Mouse (Mus musculus) kidney, embryonic 14.5 days (tissue): ENCODE measurements around the gene March5. TPM values are rescaled to one million over a fixed set of nuclear protein-coding genes. Genes with fewer than 3 reads are reported as not detected.
"Not testable (repeated sequence)": the region's sequence is repeated elsewhere in the genome, so short reads cannot be mapped to it uniquely, and the experiment has no call there.

Experiments
- ATAC-seq: fragments of 200-750 bp; cut with Nextera tagmentation; 2 replicates; pipeline ENCODE4 v1.8.0; 2017; ENCODE audit warnings: moderate number of reproducible peaks, mild to moderate bottlenecking, moderate TSS enrichment, moderate library complexity; ENCODE audit not compliant: low FRiP score, low TSS enrichment
- H3K27ac ChIP-seq: fragments of 300-500 bp; sonication (generic); 2 replicates; pipeline ENCODE4 v1.5.1; 2014; ENCODE audit warnings: low read depth, mild to moderate bottlenecking, low read length, moderate library complexity, mixed read lengths
- H3K27me3 ChIP-seq: fragments of 300-500 bp; sonication (generic); 2 replicates; pipeline ENCODE4 v1.6.1; 2014; ENCODE audit warnings: mild to moderate bottlenecking, low read length; ENCODE audit not compliant: control insufficient read depth, insufficient read depth
- H3K36me3 ChIP-seq: fragments of 300-500 bp; sonication (generic); 2 replicates; pipeline ENCODE4 v1.6.1; 2014; ENCODE audit warnings: low read length, mixed read lengths; ENCODE audit not compliant: control insufficient read depth, insufficient read depth
- H3K4me1 ChIP-seq: fragments of 300-500 bp; sonication (generic); 2 replicates; pipeline ENCODE4 v1.6.1; 2014; ENCODE audit warnings: low read length, mixed read lengths; ENCODE audit not compliant: control insufficient read depth, insufficient read depth
- H3K4me2 ChIP-seq: fragments of 300-500 bp; sonication (generic); replicated peaks from 2 replicates; pipeline ENCODE4 v1.6.1; 2014; ENCODE audit warnings: low read depth, mild to moderate bottlenecking, low read length
- H3K4me3 ChIP-seq: fragments of 300-500 bp; sonication (generic); 2 replicates; pipeline ENCODE4 v1.5.1; 2014; ENCODE audit warnings: mild to moderate bottlenecking, low read length
- H3K9ac ChIP-seq: fragments of 300-500 bp; sonication (generic); 2 replicates; pipeline ENCODE4 v1.6.1; 2014; ENCODE audit warnings: low read depth, mild to moderate bottlenecking, low read length, moderate library complexity
- H3K9me3 ChIP-seq: fragments of 300-500 bp; sonication (generic); 2 replicates; pipeline ENCODE4 v1.6.1; 2016; ENCODE audit warnings: low read length; ENCODE audit not compliant: control insufficient read depth
- WGBS: fragments of 180-500 bp; shearing (Covaris S2); extraction: QIAGEN DNeasy Blood & Tissue Kit; methylation state at CpG from one replicate; pipeline ENCODE4 v1.1.7; 2014; 5-methylcytosine and 5-hydroxymethylcytosine counted together
- polyA plus RNA-seq: library from polyadenylated mRNA; unstranded; fragments of >200 nt; fragmentation: Nextera tagmentation; extraction: Ambion mirVana; gene quantifications from 2 replicates; pipeline ENCODE4 v1.2.1, GENCODE M21; 2014

Gene March5
- polyA plus RNA-seq, 1 experiment from 2014 or later = 119 TPM

GRCm38 (mm10) chr19:37232598-37232997, 25.3 kb downstream of the March5 start:
- not testable (repeated sequence) for H3K36me3 ChIP-seq, H3K9ac ChIP-seq, ATAC-seq, H3K27ac ChIP-seq, H3K4me3 ChIP-seq, H3K4me2 ChIP-seq, H3K4me1 ChIP-seq, H3K9me3 ChIP-seq
- peaks cover 29% of the 10 kb centered on the region for H3K27me3 ChIP-seq
- WGBS = 72% methylated on average over 8 of the region's 9 CpGs

DNA sequence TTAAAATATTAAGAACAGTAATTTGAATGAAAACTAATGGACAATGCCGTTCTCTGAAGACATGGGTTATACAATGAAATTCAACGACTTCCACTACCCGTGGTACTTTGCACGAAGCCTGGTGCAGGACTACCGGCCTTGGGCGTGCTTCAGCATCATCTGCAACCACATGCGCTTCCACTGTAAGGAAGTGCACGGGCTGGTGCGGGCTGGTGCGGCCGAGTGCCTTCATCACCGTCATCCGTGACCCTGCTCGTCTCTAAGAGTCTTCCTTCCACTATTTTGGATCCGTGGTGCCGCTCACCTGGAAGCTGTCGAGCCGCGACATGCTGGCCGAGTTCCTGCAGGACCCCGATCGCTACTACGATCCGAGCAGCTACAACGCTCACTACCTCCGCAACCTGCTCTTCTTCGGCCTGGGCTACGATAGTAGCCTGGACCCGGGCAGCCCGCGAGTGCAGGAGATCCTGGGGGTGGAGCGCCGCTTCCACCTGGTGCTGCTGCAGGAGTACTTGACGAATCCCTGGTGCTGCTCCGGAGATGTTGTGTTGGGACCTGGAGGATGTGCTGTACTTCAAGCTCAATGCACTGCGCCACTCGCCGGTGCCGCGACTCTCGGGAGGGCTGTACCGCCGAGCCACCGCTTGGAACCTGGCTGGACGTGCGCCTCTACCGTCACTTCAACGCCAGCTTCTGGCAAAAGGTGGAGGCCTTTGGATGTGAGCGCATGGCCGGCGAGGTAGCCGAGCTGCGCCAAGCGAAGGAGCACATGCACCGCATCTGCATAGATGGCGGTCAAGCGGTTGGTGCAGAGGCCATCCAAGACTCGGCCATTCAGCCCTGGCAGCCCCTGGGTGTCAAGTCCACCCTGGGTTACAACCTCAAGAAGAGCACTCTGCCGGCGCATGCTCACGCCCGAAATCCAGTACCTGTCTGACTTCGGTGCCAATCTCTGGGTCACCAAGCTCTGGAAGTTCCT, 26.5 kb downstream of the March5 start:
- Histone ChIP-seq H3K27ac (no peak overlapping the region), H3K9ac (peak overlapping the region; percentile 23; the same call in 1 of the 2 replicates), H3K9me3 (no peaks in the 10 kb centered on the region), H3K4me3 (peak overlapping the region; percentile 39), H3K4me2 (peak overlapping the region; percentile 55), H3K4me1 (peaks cover 5% of the 10 kb centered on the region; the same call in 1 of the 2 replicates), H3K36me3 (no peaks in the 10 kb centered on the region), H3K27me3 (peaks cover 34% of the 10 kb centered on the region)
- ATAC-seq = no peak
- WGBS = 2% methylated on average over 63 of the region's 63 CpGs

- H3K36me3 ChIP-seq = no peaks in the 10 kb centered on the region
- H3K4me1 ChIP-seq = peaks cover 5% of the 10 kb centered on the region; the same call in 1 of the 2 replicates
- H3K9ac ChIP-seq = no peak overlapping the region
- H3K4me2 ChIP-seq = no peak overlapping the region
- no peaks in the 10 kb centered on the region for H3K9me3 ChIP-seq
- ATAC-seq = no peak
- no peak overlapping the region for H3K27ac ChIP-seq
- WGBS = 66% methylated on average over 8 of the region's 8 CpGs
- peaks cover 34% of the 10 kb centered on the region for H3K27me3 ChIP-seq
- no peak overlapping the region for H3K4me3 ChIP-seq
These were observed 28.5 kb downstream of the March5 start for GRCm38 (mm10) chr19:37235818-37236217.

- no peaks in the 10 kb centered on the region for H3K36me3 ChIP-seq
- no peaks in the 10 kb centered on the region for H3K9me3 ChIP-seq
- H3K27ac ChIP-seq = no peak overlapping the region
- H3K9ac ChIP-seq = no peak overlapping the region
- peaks cover 5% of the 10 kb centered on the region; the same call in 1 of the 2 replicates for H3K4me1 ChIP-seq
- no peak overlapping the region for H3K4me2 ChIP-seq
- 53% methylated on average over 5 of the region's 5 CpGs for WGBS
- no peak for ATAC-seq
- H3K27me3 ChIP-seq = peaks cover 34% of the 10 kb centered on the region
- H3K4me3 ChIP-seq = no peak overlapping the region
These were observed 30.0 kb downstream of the March5 start for GRCm38 (mm10) chr19:37237306-37237705.

DNA sequence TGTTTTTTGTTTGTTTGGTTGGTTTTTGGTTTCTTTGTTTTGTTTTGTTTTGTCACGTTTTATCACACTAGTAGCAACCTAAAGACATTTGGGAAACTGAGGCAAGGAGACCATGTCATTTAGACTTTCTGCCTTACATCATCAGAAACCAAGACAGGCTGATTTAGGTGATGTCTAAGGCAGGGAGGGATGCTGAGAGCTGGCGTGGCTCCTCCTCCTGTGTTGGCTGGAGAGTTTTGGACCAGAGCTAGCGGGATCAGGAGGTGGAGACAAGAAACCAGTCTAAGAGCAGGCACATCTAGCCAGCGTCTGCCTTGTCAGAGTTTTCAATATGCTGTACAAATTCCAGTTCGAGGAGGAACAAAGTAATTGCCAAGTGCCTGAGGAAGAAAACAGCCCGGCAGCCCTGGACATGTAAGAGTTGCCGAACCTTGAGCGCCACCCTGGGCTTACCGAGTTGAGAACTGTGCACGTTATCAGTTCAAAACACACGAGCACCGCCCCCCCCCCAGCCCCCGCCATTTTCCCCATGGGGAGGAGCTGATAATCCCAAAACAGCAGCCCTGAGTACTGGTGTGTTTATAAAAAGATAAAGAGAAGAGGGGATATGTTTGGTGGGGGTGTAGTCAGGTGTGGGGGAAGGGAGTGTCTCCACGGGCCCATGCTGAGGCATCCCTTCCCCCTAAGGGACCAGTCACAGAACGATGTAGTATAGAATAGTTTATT, 30.5 kb downstream of the March5 start:
- no peaks in the 10 kb centered on the region for H3K9me3 ChIP-seq
- 11% methylated on average over 15 of the region's 15 CpGs for WGBS
- no peak overlapping the region for H3K27ac ChIP-seq
- no peak overlapping the region for H3K4me3 ChIP-seq
- no peaks in the 10 kb centered on the region for H3K36me3 ChIP-seq
- peaks cover 32% of the 10 kb centered on the region for H3K27me3 ChIP-seq
- no peak overlapping the region for H3K4me2 ChIP-seq
- H3K4me1 ChIP-seq = peaks cover 5% of the 10 kb centered on the region; the same call in 1 of the 2 replicates
- H3K9ac ChIP-seq = no peak overlapping the region
- ATAC-seq = 0 out of 2 replicates have a peak, but pooled peaks have one; percentile 7

DNA sequence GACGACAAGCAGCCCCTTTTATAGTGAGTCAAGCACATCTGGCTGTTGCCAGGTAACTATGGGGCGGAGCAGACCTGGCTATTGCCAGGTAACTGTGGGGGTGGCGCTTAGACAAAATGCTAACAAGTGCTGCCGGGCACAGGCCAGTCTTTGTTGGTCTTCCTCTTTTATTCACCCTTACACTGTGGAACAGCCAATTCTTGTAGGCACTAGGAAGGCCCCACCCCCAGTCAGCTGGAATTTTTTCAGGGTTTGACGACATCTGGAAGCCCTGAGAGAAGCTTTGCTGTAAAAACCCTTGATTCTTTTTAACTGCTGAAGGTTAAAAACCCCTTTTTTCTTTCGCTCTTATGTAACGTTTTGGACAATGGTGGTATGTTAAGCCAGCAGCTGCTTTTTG, 31.3 kb downstream of the March5 start:
- Histone ChIP-seq H3K9ac (no peak overlapping the region), H3K27me3 (peaks cover 29% of the 10 kb centered on the region), H3K4me3 (no peak overlapping the region), H3K27ac (no peak overlapping the region), H3K4me1 (peaks cover 4% of the 10 kb centered on the region; the same call in 1 of the 2 replicates), H3K9me3 (no peaks in the 10 kb centered on the region), H3K36me3 (no peaks in the 10 kb centered on the region), H3K4me2 (no peak overlapping the region)
- ATAC-seq = no peak
- WGBS = 17% methylated on average over 7 of the region's 7 CpGs

GRCm38 (mm10) chr19:37239096-37239495, 31.8 kb downstream of the March5 start:
- ATAC-seq = no peak
- Histone ChIP-seq H3K27ac (no peak overlapping the region), H3K4me2 (no peak overlapping the region), H3K4me3 (no peak overlapping the region), H3K27me3 (peaks cover 25% of the 10 kb centered on the region), H3K9ac (no peak overlapping the region), H3K9me3 (no peaks in the 10 kb centered on the region), H3K4me1 (no peaks in the 10 kb centered on the region), H3K36me3 (no peaks in the 10 kb centered on the region)
- 14% methylated on average over 4 of the region's 4 CpGs for WGBS

GRCm38 (mm10) chr19:37241201-37241600, 33.9 kb downstream of the March5 start:
- WGBS = 72% methylated on average over 5 of the region's 5 CpGs
- Histone ChIP-seq H3K9me3 (peaks cover 6% of the 10 kb centered on the region; the same call in 1 of the 2 replicates), H3K36me3 (no peaks in the 10 kb centered on the region), H3K9ac (no peak overlapping the region), H3K4me2 (no peak overlapping the region), H3K27ac (no peak overlapping the region), H3K4me1 (no peaks in the 10 kb centered on the region), H3K4me3 (no peak overlapping the region), H3K27me3 (peaks cover 6% of the 10 kb centered on the region; the same call in 1 of the 2 replicates)
- ATAC-seq = no peak
